Mouse (Mus musculus) ES-CJ7 (cell line): ENCODE measurements around the gene Olfr1437.
"Not testable (repeated sequence)": the region's sequence is repeated elsewhere in the genome, so short reads cannot be mapped to it uniquely, and the experiment has no call there.

Experiments
- DNase-seq: peaks from one replicate; pipeline ENCODE4 v3.0.0; 2011; ENCODE audit warnings: low read depth, low spot score

The Olfr1437 gene

GRCm38 (mm10) chr19:12325001-12325400 lies at the start of gene Olfr1437:
Gene Olfr1437, minus strand, starts transcription at chr19:12325101.
- DNase-seq: no peak

GRCm38 (mm10) chr19:12374465-12375025 lies 49.6 kb upstream of the Olfr1437 start:
- no peak for DNase-seq

- DNase-seq: no peak
Measured at GRCm38 (mm10) chr19:12373004-12373403, 48.1 kb upstream of the Olfr1437 start.

GRCm38 (mm10) chr19:12335810-12336209 lies 10.9 kb upstream of the Olfr1437 start, which contains the start of gene Olfr1438-ps1:
Gene Olfr1438-ps1, minus strand, starts transcription at chr19:12335910.
- no peak for DNase-seq

GRCm38 (mm10) chr19:12299030-12299429 lies 25.9 kb downstream of the Olfr1437 start, which contains the start of gene Olfr1436:
Gene Olfr1436, minus strand, starts transcription at chr19:12299130.
- not testable (repeated sequence) for DNase-seq

GRCm38 (mm10) chr19:12292979-12293378 lies 31.9 kb downstream of the Olfr1437 start:
- no peak for DNase-seq

- DNase-seq: no peak
Measured at GRCm38 (mm10) chr19:12279554-12279953, 45.3 kb downstream of the Olfr1437 start, which contains the start of gene Olfr1434. Gene Olfr1434, plus strand, starts transcription at chr19:12279854.
